Mouse (Mus musculus): ENCODE results near the gene Haus5.
A peak's percentile ranks its signal among the peaks of the same experiment; 100 is the strongest.

The Haus5 gene

GRCm38 (mm10) chr7:30626647-30627046, 38.1 kb downstream of the Haus5 start:
- no peak for DNase-seq (ENCODE audit: low read depth, low spot score)

- peak; percentile 79 for DNase-seq (ENCODE audit: low read depth, low spot score)
Observed at GRCm38 (mm10) chr7:30625530-30626384, 39.0 kb downstream of the Haus5 start, which contains the start of gene Cox6b1. Cox6b1 (minus strand) TSS chr7:30626151.

- DNase-seq (ENCODE audit: low read depth, low spot score), result no peak
Observed at GRCm38 (mm10) chr7:30619202-30619601, 45.6 kb downstream of the Haus5 start.

GRCm38 (mm10) chr7:30618658-30619057, 46.1 kb downstream of the Haus5 start:
- DNase-seq (ENCODE audit: low read depth, low spot score), result no peak

- DNase-seq (ENCODE audit: low read depth, low spot score), result no peak
Observed at GRCm38 (mm10) chr7:30615049-30615760, 49.6 kb downstream of the Haus5 start.

- no peak for DNase-seq (ENCODE audit: low read depth, low spot score)
Observed at GRCm38 (mm10) chr7:30614454-30614853, 50.3 kb downstream of the Haus5 start.

- DNase-seq (ENCODE audit: low read depth, low spot score), result peak; percentile 42
Observed at GRCm38 (mm10) chr7:30613529-30614112, 51.2 kb downstream of the Haus5 start.

GRCm38 (mm10) chr7:30612654-30613402, 52.0 kb downstream of the Haus5 start, which contains the start of gene Upk1a:
Upk1a (minus strand) TSS chr7:30612847.
- no peak for DNase-seq (ENCODE audit: low read depth, low spot score)

- no peak for DNase-seq (ENCODE audit: low read depth, low spot score)
Observed at GRCm38 (mm10) chr7:30610043-30610442, 54.8 kb downstream of the Haus5 start.

GRCm38 (mm10) chr7:30608476-30608875, 56.3 kb downstream of the Haus5 start:
- no peak for DNase-seq (ENCODE audit: low read depth, low spot score)

GRCm38 (mm10) chr7:30607706-30608309, 57.0 kb downstream of the Haus5 start:
- no peak for DNase-seq (ENCODE audit: low read depth, low spot score)

GRCm38 (mm10) chr7:30604944-30605343, 59.9 kb downstream of the Haus5 start:
- DNase-seq (ENCODE audit: low read depth, low spot score), result no peak

GRCm38 (mm10) chr7:30604424-30604823, 60.4 kb downstream of the Haus5 start:
- DNase-seq (ENCODE audit: low read depth, low spot score), result no peak
